Mouse (Mus musculus) heart, embryonic 11.5 days (tissue): Measurements from ENCODE around the gene Clk2. TPM values are rescaled to one million over a fixed set of nuclear protein-coding genes. Genes with fewer than 3 reads are reported as not detected.

Source experiments
- ATAC-seq: fragments of 200-750 bp; cut with Nextera tagmentation; replicated peaks from 2 replicates; pipeline ENCODE4 v1.8.0; 2017; ENCODE audit warnings: moderate library complexity; ENCODE audit not compliant: insufficient number of reproducible peaks, low FRiP score, low TSS enrichment
- H3K27ac ChIP-seq: fragments of 300-500 bp; sonication (generic); 2 replicates; pipeline ENCODE4 v1.5.1; 2014; ENCODE audit warnings: mild to moderate bottlenecking, low read depth, low read length
- H3K27me3 ChIP-seq: fragments of 300-500 bp; sonication (generic); 2 replicates; pipeline ENCODE4 v1.6.1; 2014; ENCODE audit warnings: mild to moderate bottlenecking, low read length, mixed read lengths; ENCODE audit not compliant: control insufficient read depth, insufficient read depth
- H3K36me3 ChIP-seq: fragments of 300-500 bp; sonication (generic); 2 replicates; pipeline ENCODE4 v1.6.1; 2014; ENCODE audit warnings: mild to moderate bottlenecking, low read length, moderate library complexity, mixed read lengths; ENCODE audit not compliant: control insufficient read depth, insufficient read depth
- H3K4me1 ChIP-seq: fragments of 300-500 bp; sonication (generic); 2 replicates; pipeline ENCODE4 v1.6.1; 2014; ENCODE audit warnings: low read length; ENCODE audit not compliant: control insufficient read depth, insufficient read depth
- H3K4me2 ChIP-seq: fragments of 300-500 bp; sonication (generic); 2 replicates; pipeline ENCODE4 v1.6.1; 2014; ENCODE audit warnings: mild to moderate bottlenecking, moderate library complexity
- H3K4me3 ChIP-seq: fragments of 300-500 bp; sonication (generic); 2 replicates; pipeline ENCODE4 v1.5.1; 2014; ENCODE audit warnings: low read depth, low read length
- H3K9ac ChIP-seq: fragments of 300-500 bp; sonication (generic); 2 replicates; pipeline ENCODE4 v1.6.1; 2014; ENCODE audit warnings: mild to moderate bottlenecking, low read depth, low read length, moderate library complexity
- H3K9me3 ChIP-seq: fragments of 300-500 bp; sonication (generic); replicated peaks from 2 replicates; pipeline ENCODE4 v1.6.1; 2016; ENCODE audit warnings: low read length; ENCODE audit not compliant: control insufficient read depth
- WGBS: fragments of 180-500 bp; shearing (Covaris S2); extraction: QIAGEN DNeasy Blood & Tissue Kit; methylation state at CpG from one replicate; pipeline ENCODE4 v1.1.7; 2014; ENCODE audit not compliant: insufficient replicate concordance; 5-methylcytosine and 5-hydroxymethylcytosine counted together
- polyA plus RNA-seq: library from polyadenylated mRNA; unstranded; fragments of >200 nt; fragmentation: Nextera tagmentation; extraction: Ambion mirVana; gene quantifications from 2 replicates; pipeline ENCODE4 v1.2.1, GENCODE M21; 2014

The Clk2 gene
- polyA plus RNA-seq, 1 experiment from 2014 or later: 20.1 TPM

DNA sequence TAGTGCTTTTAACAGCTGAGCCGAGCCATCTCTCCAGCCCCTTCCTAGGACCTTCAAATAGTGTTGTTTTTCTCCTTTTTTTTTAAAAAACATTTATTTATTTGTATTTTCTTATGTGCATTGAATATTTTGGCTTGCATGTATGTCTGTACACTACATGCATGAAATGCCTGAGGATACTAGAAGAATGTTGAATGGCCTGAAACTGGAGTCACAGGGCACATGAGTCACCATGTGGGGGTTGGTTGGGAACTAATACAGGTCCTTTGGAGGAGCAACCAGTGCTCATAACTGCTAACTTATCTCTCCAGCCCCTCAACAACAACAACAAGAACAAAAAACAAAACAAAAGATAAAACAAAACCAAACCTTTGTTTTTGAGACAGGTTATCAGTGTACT lies 1.5 kb upstream of the Clk2 start:
- peaks cover 17% of the 10 kb centered on the region for H3K27me3 ChIP-seq
- WGBS: 79% methylated on average over 1 of the region's 1 CpGs

DNA sequence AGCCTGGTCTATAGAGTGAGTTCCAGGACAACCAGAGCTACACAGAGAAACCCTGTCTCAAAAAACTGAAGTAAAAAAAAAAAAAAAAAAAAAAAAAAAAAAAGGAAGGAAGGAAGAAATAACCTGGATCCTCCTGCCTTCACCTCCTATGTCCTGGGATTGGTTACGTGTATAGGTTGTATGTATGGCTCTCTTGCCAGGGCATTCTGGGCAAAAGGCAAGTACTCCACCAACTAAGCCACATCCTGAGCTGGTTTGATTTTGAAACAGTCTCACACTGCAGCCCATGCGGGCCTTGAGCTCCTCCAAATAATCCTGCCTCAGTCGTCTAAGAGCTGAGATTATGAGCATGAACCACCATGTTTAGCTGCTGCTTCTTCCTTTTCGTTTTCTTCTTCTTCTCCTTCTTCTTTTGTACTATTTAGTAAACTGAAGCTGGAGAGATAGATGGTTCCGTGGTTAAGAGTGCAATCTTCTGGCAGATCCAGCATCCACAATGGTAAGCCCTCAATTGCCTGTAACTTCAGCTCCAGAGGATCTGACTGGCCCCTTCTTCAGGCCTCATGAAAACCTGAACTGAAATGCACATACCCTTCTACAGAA lies 851 bp upstream of the Clk2 start:
- H3K4me2 ChIP-seq: peak overlapping the region; percentile 76
- H3K4me3 ChIP-seq: peak overlapping the region; percentile 76
- H3K36me3 ChIP-seq: peaks cover 10% of the 10 kb centered on the region
- 71% methylated on average over 5 of the region's 5 CpGs for WGBS
- H3K4me1 ChIP-seq: peaks cover 19% of the 10 kb centered on the region
- no peak for ATAC-seq
- no peak overlapping the region for H3K27ac ChIP-seq
- peak overlapping the region; percentile 93; the same call in 1 of the 2 replicates for H3K9ac ChIP-seq
- H3K9me3 ChIP-seq: no peaks in the 10 kb centered on the region
- H3K27me3 ChIP-seq: peaks cover 11% of the 10 kb centered on the region

More for the DNA sequence above, 1.5 kb upstream of the Clk2 start:
- Histone ChIP-seq H3K4me2 (no peak overlapping the region), H3K4me1 (peaks cover 19% of the 10 kb centered on the region), H3K4me3 (no peak overlapping the region), H3K36me3 (peaks cover 4% of the 10 kb centered on the region; the same call in 1 of the 2 replicates), H3K9me3 (no peaks in the 10 kb centered on the region), H3K27ac (no peak overlapping the region), H3K9ac (no peak overlapping the region)
- no peak for ATAC-seq

DNA sequence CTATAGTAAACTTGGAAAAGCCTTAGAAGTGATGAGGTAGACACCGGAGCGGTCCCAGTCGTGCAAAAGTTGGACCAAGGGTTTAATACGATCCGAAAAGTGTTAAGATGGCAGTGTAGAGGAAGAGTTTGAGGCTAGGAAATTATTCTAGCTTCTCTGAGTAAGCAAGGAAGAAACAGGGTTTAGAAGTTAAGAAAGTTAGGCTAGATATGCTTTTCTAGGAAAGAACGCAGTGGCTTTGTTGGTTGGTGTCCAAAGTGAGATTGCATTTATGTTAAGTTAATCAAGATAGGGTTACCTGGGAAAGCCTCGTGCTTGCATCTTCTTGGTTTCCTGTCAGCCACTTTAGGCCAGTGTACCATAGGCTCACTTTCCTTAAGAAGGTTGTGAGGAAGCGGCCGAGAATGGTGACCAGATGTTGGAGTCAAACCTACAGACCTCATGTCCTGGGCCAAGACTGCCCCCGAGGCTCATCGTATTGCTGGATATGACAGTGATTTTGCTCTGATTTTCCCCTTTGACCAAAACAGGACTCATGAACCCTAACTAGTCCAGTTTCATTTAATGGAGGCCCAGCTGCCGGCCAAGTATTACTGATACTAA lies 774 bp downstream of the Clk2 start:
- Histone ChIP-seq H3K4me3 (peak overlapping the region; percentile 76), H3K4me1 (peaks cover 13% of the 10 kb centered on the region), H3K36me3 (peaks cover 25% of the 10 kb centered on the region), H3K4me2 (peak overlapping the region; percentile 76), H3K9ac (peak overlapping the region; percentile 93), H3K27ac (peak overlapping the region; percentile 96), H3K27me3 (no peaks in the 10 kb centered on the region), H3K9me3 (no peaks in the 10 kb centered on the region)
- 21% methylated on average over 12 of the region's 12 CpGs for WGBS
- no peak; the same call in 1 of the 2 replicates for ATAC-seq

DNA sequence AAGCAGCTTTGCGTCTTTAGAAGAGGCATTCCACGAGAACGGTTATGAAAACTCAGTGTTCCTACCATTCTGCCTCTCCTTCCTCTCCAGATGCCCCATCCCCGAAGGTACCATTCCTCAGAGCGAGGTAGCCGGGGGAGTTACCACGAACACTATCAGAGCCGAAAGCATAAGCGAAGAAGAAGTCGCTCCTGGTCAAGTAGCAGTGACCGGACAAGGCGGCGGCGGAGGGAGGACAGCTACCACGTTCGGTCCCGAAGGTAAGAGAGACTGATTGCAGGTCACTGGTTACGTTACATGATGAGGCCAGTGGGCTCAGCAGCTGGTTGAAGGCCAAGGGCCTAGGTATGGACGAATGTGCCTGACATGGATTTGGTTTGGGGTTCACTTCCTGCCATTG lies 2.4 kb downstream of the Clk2 start:
- Histone ChIP-seq H3K36me3 (peaks cover 33% of the 10 kb centered on the region), H3K9me3 (no peaks in the 10 kb centered on the region), H3K27ac (no peak overlapping the region), H3K4me3 (no peak overlapping the region), H3K4me1 (peaks cover 13% of the 10 kb centered on the region), H3K9ac (no peak overlapping the region), H3K27me3 (no peaks in the 10 kb centered on the region), H3K4me2 (no peak overlapping the region)
- WGBS: 92% methylated on average over 19 of the region's 19 CpGs
- no peak for ATAC-seq

DNA sequence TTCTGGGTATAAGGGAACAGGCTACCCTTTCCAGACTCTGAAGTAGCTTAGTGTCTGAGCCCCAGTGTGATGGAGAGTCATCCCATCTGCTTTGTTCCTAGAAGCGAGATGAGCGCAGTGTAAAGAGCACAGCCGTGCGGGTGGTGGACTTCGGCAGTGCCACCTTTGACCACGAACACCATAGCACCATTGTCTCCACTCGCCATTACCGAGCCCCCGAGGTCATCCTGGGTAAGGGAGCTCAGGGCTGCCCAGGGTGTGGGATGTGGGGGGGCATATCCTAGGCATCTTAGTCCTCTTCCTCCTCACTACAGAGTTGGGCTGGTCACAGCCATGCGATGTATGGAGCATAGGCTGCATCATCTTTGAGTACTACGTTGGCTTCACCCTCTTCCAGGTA lies 10.2 kb downstream of the Clk2 start:
- no peak for ATAC-seq
- Histone ChIP-seq H3K27me3 (no peaks in the 10 kb centered on the region), H3K4me1 (peaks cover 14% of the 10 kb centered on the region; the same call in 1 of the 2 replicates), H3K4me3 (no peak overlapping the region), H3K9ac (no peak overlapping the region), H3K4me2 (no peak overlapping the region), H3K27ac (no peak overlapping the region), H3K36me3 (peaks cover 53% of the 10 kb centered on the region), H3K9me3 (no peaks in the 10 kb centered on the region)
- WGBS: 91% methylated on average over 11 of the region's 11 CpGs

- no peak overlapping the region for H3K9ac ChIP-seq
- H3K27me3 ChIP-seq: no peaks in the 10 kb centered on the region
- peaks cover 51% of the 10 kb centered on the region for H3K36me3 ChIP-seq
- H3K27ac ChIP-seq: no peak overlapping the region
- no peak overlapping the region for H3K4me2 ChIP-seq
- H3K9me3 ChIP-seq: no peaks in the 10 kb centered on the region
- ATAC-seq: no peak
- no peak overlapping the region for H3K4me3 ChIP-seq
- peaks cover 14% of the 10 kb centered on the region; the same call in 1 of the 2 replicates for H3K4me1 ChIP-seq
- WGBS: 91% methylated on average over 10 of the region's 10 CpGs
Observed at GRCm38 (mm10) chr3:89175544-89175943, 10.9 kb downstream of the Clk2 start.

- no peaks in the 10 kb centered on the region for H3K9me3 ChIP-seq
- no peaks in the 10 kb centered on the region for H3K27me3 ChIP-seq
- H3K4me3 ChIP-seq: no peak overlapping the region; the same call in 1 of the 2 replicates
- H3K9ac ChIP-seq: no peak overlapping the region
- peaks cover 14% of the 10 kb centered on the region; the same call in 1 of the 2 replicates for H3K4me1 ChIP-seq
- no peak overlapping the region for H3K4me2 ChIP-seq
- ATAC-seq: no peak
- 85% methylated on average over 7 of the region's 7 CpGs for WGBS
- H3K27ac ChIP-seq: no peak overlapping the region
- H3K36me3 ChIP-seq: peaks cover 54% of the 10 kb centered on the region
Observed at GRCm38 (mm10) chr3:89176421-89176820, 11.8 kb downstream of the Clk2 start.

GRCm38 (mm10) chr3:89177242-89178106 lies 12.9 kb downstream of the Clk2 start, which contains the start of gene Scamp3:
Gene Scamp3 (plus strand): TSS chr3:89177473.
- Histone ChIP-seq H3K9me3 (no peaks in the 10 kb centered on the region), H3K4me2 (peak within 1 kb of the TSS; percentile 89), H3K9ac (peak within 1 kb of the TSS; percentile 92), H3K36me3 (peaks cover 51% of the 10 kb centered on the region), H3K27me3 (no peaks in the 10 kb centered on the region), H3K4me3 (peak within 1 kb of the TSS; percentile 80), H3K27ac (peak within 1 kb of the TSS; percentile 67), H3K4me1 (peaks cover 14% of the 10 kb centered on the region; the same call in 1 of the 2 replicates)
- under 1% methylated on average over 43 of the region's 43 CpGs for WGBS
- ATAC-seq: peak; percentile 87
